Mouse (Mus musculus): ENCODE data around the gene Clrn1.
"Not testable (repeated sequence)": the region's sequence is repeated elsewhere in the genome, so short reads cannot be mapped to it uniquely, and the experiment has no call there.

The Clrn1 gene

GRCm38 (mm10) chr3:58884801-58885573, at the start of gene Clrn1:
Gene Clrn1, minus strand, starts transcription at chr3:58885340.
- DNase-seq (ENCODE audit: low read depth, low spot score) = no peak

DNA sequence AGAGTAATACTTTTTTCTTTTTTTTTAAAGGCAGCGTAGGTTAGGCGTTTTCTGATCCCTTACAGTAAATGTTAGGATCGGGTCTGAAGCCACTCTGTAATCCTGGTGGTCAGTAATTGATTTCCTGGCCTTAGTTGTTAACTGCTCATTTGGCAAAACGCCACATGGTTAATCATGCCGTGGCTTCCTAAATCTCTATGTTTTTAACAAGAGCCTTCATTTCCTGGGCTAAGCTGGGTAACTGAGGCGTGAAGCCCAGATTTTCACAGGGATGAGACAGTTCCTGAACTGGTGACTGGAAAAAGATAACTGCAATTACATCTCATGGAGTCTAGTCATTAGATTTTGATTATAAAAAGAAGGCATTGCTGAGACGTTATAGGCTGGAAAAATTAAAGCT, 38.9 kb upstream of the Clrn1 start:
- no peak for DNase-seq (ENCODE audit: low read depth, low spot score)

GRCm38 (mm10) chr3:58923140-58923539, 38.0 kb upstream of the Clrn1 start:
- DNase-seq (ENCODE audit: low read depth, low spot score) = peak; percentile 4

- no peak for DNase-seq (ENCODE audit: low read depth, low spot score)
These were observed 37.5 kb upstream of the Clrn1 start for GRCm38 (mm10) chr3:58922636-58923035.

- no peak for DNase-seq (ENCODE audit: low read depth, low spot score)
These were observed 36.2 kb upstream of the Clrn1 start for GRCm38 (mm10) chr3:58921316-58921715.

DNA sequence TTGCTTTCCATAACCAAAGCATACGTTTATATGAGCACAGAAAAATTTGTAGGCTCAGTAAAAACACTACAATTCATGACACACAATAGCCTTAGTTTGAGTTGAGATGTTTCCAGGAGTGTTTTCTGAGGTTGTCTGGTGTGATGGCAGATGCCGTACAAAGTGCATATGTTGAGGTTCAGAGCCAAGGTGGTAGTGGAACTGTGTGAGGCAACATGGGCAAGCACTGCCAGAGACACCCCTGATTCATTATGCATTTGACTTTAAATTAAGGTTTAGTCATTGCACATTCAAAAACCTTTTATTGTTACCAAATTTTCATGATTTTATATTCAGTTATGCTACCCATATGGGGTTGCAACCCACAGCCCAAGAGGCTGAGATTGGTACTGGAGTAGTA, 19.5 kb upstream of the Clrn1 start:
- no peak for DNase-seq (ENCODE audit: low read depth, low spot score)

- DNase-seq (ENCODE audit: low read depth, low spot score) = no peak
These were observed 17.1 kb upstream of the Clrn1 start for GRCm38 (mm10) chr3:58902051-58902758.

DNA sequence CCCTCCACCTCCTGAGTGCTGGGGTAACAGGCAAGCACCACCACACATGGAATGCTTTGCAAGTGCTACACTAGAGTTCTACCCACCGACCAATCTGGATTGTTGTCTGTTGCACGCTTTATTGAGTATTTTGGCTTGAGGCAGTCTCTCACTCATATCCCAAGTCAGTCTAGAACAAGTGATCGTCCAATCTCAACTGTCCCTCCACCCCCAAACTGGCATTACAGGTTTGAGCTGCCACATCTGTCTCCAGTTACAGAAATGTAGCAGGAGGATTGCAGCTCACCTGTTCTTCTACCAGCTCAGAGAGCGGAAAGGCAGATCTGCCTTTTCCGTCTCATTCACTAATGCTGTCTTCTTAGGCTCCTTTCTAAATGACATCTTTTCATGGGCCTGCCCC, 10.0 kb upstream of the Clrn1 start:
- DNase-seq (ENCODE audit: low read depth, low spot score) = no peak

DNA sequence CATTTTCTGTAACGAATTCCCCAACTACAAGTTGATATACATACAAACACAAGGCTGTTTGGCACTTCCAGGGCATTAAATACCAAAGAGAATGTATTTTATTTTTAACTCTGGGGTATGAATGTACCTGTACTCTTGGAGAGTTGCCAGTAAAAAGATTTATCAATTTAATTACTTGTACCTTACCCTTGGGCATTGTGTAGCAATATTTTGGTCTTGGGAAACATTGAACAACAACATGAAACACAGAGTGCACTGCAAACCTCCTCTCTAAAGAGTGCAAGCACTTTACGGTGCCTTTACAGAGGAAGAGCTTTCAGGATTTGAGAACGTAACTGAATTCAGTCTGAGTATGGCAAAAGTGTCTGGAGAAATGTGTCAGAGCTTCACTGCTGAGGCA, 9.4 kb upstream of the Clrn1 start:
- DNase-seq (ENCODE audit: low read depth, low spot score) = no peak

DNA sequence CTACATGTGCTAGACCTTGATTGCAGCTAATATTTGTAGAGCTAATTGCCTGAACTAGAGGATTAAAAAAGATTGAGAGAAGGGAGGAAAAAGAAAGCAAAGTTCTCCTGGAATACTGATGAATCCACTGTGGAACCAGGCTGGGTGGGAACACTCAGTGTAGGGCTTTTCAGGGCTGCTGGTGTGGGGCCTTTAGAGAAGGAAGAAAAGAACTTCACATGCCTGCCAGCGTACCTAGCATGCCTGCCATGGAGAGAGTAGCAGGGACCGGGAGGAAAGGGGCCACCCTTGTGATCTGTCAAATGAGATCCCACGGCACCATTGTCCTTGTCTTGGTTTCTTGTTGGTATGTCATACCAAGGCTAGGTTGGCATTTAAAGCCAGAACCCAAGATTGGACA, 4.5 kb upstream of the Clrn1 start:
- DNase-seq (ENCODE audit: low read depth, low spot score) = no peak

DNA sequence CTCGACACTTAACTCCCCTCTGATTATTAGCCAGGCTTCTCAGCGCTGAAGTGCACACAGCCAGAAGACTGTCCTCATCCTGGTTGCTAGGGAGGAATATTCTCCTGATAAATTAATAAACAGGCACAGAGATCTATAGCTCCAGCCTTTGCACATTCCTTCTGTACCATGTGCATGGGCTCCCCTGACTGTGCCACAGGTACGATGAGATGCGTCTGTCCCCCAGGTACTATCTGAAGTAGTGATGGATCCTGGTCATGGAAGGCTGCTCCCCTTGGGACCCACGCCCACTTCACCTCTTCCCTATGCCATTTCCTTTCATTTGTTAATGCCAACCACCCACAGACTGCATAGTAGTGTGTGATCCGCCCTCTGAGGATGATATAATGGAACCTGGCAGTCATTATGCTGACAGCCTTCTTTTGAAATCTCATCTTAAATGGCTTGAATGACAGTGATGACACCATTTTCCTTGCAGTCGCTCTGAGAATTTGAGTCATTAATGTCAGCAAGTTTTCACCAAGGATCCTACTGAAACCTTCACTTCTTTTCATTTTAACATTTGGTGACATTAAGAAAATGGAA, 3.1 kb upstream of the Clrn1 start:
- peak; percentile 17 for DNase-seq (ENCODE audit: low read depth, low spot score)

DNA sequence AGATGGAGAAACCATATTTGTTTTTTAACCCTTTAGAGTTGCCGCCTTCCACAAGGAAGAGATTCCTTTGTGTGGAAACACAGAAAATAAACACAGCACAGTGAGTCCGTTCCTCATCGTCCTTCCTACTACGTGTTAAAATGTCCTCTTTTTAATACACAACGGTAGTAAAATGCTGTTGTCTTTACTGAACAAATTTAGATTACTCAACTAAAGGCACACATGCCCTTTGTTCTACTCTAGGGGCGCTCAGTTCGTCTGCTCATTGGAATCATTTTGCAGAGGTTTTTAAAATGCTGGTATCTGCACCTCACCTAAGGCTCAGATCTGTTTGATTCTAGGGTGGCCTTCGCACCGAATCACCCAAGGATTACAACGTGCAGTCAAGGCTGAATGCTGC, 2.6 kb upstream of the Clrn1 start:
- DNase-seq (ENCODE audit: low read depth, low spot score) = no peak

GRCm38 (mm10) chr3:58883511-58883907, 1.6 kb downstream of the Clrn1 start:
- DNase-seq (ENCODE audit: low read depth, low spot score) = no peak

GRCm38 (mm10) chr3:58882878-58883510, 2.1 kb downstream of the Clrn1 start:
- peak; percentile 42 for DNase-seq (ENCODE audit: low read depth, low spot score)

- DNase-seq (ENCODE audit: low read depth, low spot score) = no peak
These were observed 4.1 kb downstream of the Clrn1 start for GRCm38 (mm10) chr3:58881016-58881415.

DNA sequence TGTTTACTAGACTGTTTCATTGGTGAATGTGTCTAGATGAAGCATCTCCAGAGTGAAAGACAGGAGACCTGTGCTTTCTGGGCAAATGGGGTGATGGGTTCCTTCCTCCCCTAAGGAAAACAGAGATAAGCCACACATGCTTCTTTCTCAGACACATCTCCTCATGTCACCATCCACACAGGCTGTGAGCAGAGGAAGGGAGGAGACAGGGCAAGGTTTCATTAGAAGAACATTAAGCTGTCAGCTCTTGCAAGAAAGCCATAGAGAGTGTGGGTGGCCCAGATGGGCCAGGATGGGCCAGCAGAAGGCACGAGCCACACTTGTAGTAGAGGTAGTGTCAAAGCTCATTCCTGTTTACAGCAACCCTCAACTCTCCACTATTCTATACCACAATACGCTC, 5.0 kb downstream of the Clrn1 start:
- no peak for DNase-seq (ENCODE audit: low read depth, low spot score)

- DNase-seq (ENCODE audit: low read depth, low spot score) = not testable (repeated sequence)
These were observed 13.3 kb downstream of the Clrn1 start for GRCm38 (mm10) chr3:58871882-58872281.

GRCm38 (mm10) chr3:58865690-58866089, 19.4 kb downstream of the Clrn1 start:
- DNase-seq (ENCODE audit: low read depth, low spot score) = no peak

- no peak for DNase-seq (ENCODE audit: low read depth, low spot score)
These were observed 22.2 kb downstream of the Clrn1 start for GRCm38 (mm10) chr3:58862976-58863375.

- peak; percentile 8 for DNase-seq (ENCODE audit: low read depth, low spot score)
These were observed 41.7 kb downstream of the Clrn1 start for GRCm38 (mm10) chr3:58843415-58843814.

DNA sequence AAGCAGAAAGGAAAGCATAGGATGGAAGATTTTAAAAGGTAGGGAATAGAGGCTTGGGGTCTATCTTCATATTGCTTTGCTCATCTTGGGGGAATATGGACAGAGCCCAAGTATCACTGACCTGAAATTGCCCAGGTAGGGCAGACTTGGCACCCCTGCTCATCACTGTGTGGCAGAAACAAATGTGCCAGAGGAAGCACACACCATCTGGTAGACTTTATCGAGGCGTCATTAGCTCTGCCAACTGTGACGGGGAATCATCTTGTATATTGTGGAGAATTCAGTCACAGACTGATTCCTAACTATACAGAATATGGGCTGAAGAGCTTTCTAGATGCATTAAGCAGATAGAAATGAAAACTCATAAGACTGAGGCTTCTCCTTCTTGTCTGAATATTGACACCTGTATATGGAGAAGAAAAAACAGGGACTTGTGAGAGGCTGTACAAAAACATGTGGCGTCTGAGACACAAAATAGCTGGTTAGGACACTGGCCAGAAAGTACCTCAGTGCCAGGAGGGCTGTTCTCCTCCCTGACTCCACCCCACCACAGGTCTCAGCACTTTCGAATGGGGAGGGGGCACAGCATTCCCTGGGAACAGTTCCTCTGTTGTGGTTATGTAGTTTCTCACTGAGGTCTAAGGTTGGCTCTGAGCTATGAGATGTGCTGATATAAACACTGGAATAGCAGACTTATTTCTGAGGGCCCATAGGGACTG, 51.5 kb downstream of the Clrn1 start:
- no peak for DNase-seq (ENCODE audit: low read depth, low spot score)

DNA sequence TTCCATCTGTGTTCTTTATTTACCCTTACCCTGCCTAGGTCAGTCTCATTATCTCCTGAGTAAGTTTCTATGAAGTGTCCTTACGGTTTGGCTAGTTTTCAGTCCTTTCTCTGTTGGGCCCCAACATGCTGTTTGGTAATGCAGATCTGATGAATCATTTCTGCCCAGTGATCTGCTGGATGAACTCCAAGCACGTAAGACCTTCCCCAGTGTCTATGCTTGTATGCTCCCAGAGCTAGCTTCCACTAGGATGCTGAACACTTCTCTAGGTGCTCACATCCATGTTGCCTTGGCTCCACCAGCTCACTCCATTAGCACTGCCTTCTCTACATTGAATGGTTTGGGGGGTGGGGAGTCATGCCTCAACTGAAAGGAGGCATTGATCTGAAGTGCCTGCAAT, 52.3 kb downstream of the Clrn1 start:
- DNase-seq (ENCODE audit: low read depth, low spot score) = no peak

Measured in ES-CJ7 (cell line).